Mouse (Mus musculus) liver, adult (tissue): ENCODE data around the gene 2410004B18Rik.
A peak's percentile ranks its signal among the peaks of the same experiment; 100 is the strongest.

ENCODE experiments used
- GATA4 ChIP-seq: IDR thresholded peaks from 2 replicates; pipeline ENCODE4 v1.6.1; 2014; ENCODE audit warnings: mild to moderate bottlenecking, low read length; ENCODE audit not compliant: insufficient replicate concordance

The 2410004B18Rik gene

DNA sequence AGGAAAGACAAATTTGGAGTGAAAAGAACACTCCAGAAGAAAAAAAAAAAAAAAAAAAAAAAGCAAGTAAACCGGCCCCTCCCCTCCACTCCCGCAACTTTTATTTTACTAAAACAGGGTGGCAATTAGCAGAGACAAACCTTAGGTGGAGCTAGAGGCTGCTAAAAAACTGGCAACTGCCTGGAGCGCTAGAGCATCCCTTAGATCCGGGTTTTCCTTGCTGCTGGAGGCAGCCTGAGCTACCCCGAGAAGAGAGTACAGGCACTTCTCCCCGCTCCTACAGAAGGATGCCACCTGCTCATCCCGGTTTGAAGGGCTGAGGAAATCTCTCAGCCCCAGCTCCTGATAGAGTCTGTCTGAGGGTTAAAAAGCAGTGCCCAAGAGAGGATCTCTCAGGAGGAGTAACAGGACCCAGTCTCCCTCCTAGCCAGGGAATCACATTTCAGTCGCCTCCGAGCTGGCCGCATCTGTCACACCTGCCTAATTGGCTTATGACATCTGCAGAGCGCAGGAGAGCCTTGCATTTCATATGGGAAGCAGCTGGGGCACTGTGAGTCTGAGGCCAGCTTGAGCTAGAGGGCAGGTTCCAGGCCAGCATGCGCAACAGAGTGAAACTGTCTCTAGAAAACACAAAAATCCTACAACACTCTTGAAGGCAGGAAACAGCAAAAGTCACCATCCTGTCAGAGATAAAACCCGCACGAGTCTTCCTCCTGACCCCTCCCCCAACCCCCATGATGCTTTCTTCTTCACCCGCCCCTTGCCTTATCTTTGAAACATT is 12.4 kb downstream of the 2410004B18Rik start:
- no peak for TF ChIP-seq GATA4

DNA sequence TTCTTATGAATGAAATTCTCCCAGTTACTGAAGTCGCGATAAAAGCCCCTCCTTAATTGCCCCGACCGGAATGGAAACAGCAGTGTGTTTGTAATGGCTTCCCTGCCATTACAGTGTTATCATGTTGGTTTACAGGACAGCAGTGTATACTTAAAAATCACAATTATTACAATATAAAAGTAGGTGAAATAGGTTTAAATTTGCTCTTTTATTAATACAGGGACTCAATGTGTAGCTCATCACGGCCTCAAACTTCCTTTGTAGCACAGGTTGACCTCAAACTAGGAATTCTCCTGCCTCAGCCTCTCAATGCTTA is 13.0 kb downstream of the 2410004B18Rik start:
- TF ChIP-seq GATA4: no peak

DNA sequence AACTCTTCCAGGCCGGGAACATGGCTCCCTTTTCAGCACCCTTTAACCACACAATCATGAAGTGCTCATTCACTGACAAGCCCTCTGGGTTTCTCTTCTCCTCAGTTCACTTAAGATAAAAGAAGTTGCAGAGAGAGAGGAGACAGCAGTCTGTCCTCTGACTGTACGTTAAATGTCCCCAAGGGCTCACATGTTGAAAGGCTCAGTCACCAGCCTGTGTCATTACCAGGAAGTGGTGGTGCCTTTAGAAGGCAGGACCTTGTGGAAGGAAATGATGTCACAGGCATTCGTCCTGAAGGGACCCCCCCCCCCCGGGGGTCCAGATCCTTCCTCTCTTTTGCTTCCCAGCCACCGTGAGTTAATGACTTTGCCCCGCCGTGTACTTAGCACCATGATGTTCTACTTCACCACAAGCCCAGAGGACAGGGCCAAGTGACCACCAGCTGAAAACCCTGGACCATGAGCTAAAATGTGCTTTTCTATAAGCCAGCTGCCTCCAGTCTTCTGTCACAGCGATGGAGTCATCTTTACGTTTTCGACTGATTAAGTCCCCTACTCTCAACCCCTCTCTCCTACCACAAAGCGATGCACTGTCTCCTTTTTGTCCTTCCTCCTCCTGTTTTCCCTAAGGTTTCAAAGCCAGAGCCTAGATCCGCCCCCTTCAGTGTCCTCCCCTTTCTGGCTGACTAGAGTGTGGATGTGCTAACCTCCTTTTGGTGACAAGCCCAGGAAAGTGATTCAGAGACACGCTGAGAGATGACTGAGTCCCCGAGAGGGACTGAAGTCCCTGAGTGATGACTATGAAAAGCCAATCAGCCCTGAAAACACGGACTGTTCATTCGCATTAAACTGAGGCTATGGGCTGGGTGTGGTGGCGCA is 13.7 kb downstream of the 2410004B18Rik start:
- no peak for TF ChIP-seq GATA4

DNA sequence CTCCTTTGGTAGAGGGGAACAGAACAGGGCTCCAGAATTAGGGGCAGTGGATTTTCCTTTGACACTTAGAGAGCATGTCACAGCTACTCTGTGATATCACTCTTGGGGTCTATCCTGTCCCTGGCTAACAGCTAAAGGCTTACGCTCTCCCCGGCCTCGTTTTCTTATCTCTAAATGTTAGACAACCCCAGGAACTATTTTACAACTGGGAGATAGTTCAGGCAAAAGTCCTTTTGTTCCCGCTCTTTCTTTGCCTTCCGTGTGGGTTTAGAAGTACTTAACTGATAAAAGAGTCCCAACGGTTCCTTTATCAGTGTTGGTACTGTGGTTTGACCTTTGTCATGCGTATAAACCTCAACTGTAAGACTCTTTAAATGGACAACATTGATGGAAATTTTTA is 15.1 kb downstream of the 2410004B18Rik start:
- TF ChIP-seq GATA4: no peak

DNA sequence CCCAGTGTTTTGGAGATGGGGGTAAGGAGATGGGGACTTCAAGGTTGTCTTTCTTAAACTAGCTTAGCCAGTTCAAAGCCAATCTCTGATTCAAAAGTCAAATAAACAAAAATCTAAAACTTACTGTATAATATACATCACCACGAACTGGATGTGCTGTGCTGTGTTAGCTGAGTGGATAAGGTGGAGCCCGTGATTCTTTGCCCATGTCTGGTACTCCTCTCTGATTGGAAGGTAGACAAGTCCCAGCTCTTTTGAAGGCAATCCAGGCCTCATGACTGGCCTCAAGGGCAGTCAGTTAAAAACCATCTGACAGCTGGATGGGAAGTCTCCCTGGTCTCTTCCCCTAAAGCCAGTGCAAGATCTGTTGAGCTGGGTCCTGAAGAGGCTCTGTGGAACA is 15.6 kb downstream of the 2410004B18Rik start:
- no peak for TF ChIP-seq GATA4

DNA sequence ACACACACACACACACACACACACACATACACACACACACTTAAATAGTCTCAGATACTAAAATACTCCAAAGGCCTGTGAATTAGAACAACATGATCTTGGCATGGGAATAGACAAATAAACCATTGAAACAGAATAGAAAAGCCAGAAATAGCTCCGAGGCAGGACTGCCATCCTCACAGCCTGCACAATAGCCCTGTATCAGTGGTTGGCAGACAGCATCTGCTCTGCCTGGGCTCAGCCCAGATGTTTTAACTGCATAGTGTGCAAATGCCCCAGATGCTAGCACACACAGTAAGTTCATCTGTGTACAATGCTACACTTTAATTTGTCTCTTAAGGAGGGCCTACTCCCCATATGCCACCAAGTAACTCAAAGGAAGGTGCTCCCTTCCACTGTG is 22.0 kb downstream of the 2410004B18Rik start:
- TF ChIP-seq GATA4: no peak

DNA sequence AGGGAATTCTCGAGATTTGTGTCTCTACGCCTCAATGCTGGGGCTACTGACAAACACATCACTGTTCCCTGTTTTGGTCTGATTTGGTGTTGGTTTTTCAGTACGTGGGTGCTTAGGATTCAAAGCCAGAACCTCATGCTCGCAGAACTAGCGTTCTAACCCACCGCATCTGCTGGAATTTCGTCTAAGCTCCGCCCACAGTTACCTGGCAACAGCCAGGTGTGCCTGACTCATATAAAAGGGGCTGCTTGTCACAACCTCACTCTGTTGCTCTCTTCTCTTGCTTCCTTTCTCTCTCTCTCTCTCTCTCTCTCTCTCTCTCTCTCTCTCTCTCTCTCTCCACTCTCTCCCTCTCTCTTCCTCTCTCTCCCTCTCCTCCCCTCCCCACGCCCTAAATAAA is 24.6 kb downstream of the 2410004B18Rik start:
- TF ChIP-seq GATA4: no peak

DNA sequence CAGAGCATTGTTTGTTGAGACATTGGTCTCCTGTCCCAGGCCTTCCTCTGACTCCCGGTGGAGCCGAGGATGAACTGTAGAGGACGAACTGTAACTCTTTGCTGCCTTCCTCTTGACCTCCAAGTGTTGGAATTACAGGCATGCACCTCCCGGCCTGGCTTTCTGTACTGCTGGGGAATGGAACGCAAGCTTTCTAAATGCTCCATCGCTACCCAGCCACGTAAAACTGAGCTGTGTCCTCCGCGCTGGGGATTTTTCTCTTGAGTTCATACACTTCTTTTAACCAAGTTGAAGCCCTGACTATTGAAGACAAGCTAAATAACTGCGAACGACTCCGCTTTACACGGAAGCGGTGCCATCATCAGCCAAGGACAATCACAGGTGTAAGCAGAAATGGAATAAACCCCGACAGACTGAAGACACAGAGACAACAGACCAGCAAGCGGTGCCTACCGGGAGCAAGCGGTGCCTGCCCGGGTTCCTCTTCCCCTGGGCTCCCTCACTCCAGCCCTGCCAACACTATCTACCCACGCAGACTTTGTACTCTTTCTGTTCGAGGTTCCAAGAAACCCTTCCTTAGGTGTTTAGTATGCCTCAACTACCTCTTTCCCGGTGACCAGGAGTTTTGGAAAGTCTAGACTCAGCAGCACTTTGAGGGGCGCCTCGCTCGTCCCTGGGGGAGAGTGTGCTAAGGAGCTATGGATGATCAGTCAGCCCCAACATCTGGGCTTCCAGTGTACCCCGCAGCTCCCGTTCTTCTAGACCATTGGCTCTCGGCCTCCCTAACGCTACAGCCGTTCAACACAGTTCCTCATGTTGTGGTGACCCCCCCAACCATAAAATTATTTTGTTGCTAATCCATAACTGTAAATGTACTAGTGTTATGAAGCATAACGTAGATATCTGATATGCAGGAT is 25.5 kb downstream of the 2410004B18Rik start:
- no peak for TF ChIP-seq GATA4

DNA sequence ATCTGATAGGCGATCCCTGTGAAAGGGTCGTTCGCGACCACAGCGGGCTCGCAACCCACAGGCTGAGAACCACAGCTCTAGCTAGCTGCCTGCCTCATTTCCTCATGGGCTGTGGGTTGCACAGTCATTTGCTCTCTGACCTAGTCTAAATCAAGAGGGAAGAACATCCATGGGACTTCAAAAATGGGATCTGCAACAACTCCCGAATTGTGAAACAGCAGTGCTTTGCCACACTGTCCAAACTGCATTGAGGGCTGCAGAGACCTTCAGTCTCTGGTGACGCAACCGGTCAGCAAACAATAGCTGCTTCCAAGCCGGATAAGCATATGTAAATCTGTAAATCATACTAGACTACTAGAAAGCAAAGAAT is 26.2 kb downstream of the 2410004B18Rik start:
- no peak for TF ChIP-seq GATA4

DNA sequence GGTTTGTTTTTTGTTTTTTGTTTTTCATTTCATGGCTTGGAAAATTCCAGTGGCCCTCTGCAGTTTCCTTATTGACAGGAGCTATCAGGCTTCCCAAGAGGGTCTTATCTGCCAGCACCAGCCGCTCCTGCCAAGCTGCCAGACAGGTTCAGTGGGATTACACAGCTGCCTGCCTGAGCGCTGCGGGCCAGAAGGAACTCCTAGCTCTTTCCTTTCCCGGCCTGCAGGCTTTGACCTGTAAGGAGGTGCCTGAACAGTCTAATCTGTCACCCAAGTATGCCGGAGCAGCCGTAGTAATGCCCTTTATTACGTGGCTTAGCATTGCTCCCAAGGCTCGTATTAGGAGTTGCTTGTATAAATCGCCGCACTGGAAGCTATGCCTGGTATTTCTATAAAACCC is 26.7 kb downstream of the 2410004B18Rik start:
- no peak for TF ChIP-seq GATA4

DNA sequence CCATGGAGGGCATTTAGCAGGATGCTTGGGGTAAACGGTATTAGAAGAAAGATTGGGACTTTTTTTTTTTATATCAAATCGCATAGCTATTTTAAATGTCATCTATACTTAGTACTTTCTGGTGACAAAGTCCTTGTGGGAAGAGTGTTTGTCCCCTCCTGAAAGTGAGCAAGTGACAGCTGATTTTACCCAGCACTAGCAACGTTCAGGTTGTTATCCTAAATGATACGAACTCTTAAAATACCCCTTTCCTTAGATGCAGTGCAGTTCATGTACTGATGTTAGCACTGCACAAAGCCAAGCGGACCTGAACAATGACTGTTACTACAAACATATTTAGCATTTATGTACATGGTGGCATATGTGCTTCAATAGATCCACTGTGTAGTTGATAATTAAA is 29.0 kb downstream of the 2410004B18Rik start:
- no peak for TF ChIP-seq GATA4

DNA sequence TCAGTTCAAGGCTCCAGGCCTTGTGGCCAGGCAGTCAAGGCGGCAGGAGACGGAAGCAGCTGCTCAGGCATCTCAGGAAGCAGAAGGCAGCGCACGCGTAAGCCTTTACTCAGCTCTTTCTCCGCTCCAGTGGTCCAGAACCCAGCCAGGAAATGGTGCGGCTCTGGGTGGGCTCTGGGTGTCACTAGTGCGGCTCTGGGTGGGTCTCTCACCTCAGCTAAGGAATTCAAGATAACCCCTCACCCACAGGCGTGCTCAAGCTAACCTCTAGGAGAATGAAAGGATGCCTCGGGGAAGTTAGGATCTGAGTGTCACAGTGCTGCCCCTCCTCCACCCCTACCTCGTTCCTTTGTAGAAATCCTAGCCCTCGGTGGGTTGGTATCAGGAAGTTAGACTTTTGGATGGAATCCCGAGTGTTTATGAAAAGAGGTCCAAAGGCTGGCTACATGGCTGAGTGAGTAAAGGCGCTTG is 31.3 kb downstream of the 2410004B18Rik start:
- TF ChIP-seq GATA4: no peak

DNA sequence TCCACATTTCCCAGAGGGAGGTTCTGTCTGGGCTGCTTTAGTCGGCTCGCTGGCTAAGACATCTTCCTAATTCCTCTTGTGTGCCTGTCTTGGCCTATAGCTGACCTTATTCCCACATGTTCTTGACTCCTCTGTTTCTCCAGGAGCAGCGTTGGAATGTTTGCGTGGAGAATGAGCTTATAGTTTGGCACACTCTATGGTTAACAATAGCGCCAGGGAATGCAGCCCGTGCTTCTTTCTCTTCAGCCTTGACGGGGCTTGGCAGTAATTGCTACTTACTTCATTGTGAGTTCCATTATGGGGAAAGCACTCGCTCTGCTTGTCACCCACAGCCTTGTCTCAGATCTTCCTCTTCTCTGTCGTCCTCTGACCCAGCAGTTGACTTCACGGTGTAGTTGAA is 33.7 kb downstream of the 2410004B18Rik start:
- no peak for TF ChIP-seq GATA4

DNA sequence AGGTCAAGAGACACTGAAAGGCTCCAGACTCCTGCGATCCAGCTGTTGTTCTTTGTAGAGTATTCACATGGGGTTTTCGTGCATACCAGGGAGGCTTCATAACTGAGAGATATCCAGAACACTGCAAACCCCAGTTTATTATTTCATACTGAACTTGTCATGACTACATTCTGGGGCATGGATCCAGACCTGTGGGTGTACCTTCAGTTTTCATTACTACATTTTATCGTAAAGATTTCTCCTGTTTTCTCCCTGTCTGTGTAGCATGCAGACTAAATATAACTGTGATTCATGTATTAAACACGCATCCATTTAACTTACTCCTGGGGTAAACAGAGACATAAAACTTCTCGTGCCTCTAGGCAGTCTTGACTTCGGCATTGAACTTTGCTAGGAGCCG is 37.2 kb downstream of the 2410004B18Rik start:
- TF ChIP-seq GATA4: no peak

DNA sequence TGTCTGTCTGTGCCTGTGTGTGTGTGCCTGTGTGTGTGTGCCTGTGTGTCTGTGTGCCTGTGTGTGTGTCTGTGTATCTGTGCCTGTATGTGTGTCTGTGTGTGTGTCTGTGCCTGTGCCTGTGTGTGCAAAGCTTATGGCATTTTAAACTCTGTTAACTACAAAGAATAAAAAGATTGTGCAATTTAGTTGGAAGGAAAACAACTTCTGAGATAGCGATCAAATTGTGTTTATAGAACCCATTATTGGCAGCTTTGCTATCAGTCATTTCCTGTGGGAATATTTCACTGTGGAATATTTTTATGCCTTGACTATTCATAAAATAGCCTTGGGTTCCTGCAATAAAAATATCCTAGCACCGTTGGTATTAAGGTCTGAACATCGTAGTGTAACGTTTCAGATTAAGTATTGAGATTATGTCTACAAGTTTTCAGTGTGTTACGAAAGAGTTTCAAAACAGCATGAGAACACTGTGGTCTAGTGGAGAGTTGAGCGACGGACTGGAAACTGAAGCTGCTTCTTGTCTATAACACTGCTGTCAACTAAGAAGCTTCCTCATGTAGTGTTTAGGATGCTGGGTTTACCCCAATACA is 47.6 kb downstream of the 2410004B18Rik start:
- TF ChIP-seq GATA4: peak; percentile 96

DNA sequence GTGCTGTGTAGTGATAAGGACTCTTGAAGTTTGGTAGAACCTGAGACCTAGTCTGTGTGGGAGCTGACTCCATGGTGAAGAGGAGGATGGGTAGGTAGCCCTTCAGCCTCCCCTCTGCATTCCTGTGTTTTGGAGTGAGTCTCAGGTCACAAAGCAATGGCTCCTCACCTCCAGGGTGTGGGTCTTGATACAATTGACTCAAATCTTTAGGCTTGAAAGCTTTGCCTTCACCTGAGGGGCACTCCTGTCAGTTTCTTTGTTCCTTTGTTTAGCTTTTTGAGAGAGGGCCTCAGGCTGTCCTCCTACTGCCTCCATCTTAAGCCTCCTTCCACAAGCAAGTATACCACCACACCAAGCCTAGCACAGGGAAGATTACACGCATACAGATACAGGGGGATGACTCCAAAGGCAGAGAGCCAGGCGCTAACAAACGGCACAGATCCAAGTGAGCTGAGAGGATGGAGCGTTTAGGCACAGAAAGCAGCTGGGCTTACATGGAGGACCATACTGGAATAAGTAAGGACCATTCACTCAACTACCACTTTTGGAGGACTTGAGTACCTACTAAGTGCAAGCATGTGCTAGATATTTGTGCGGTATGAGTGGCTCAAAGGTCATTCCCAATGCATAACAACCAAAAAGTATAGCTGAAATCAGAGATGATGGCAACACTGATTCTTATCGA is 48.6 kb downstream of the 2410004B18Rik start:
- no peak for TF ChIP-seq GATA4
